Mouse (Mus musculus): ENCODE results near the gene Olfr221.

Olfr221 gene

GRCm38 (mm10) chr14:51997483-51997882 is 44.8 kb downstream of the Olfr221 start:
- DNase-seq, result no peak

GRCm38 (mm10) chr14:51996866-51997265 is 45.4 kb downstream of the Olfr221 start:
- no peak for DNase-seq

- DNase-seq, result no peak
Measured at GRCm38 (mm10) chr14:51996231-51996841, 45.9 kb downstream of the Olfr221 start.

GRCm38 (mm10) chr14:51995219-51995871 is 46.9 kb downstream of the Olfr221 start:
- no peak for DNase-seq

GRCm38 (mm10) chr14:51994453-51994852 is 47.8 kb downstream of the Olfr221 start:
- DNase-seq, result no peak

GRCm38 (mm10) chr14:51989461-51989970 is 52.7 kb downstream of the Olfr221 start:
- no peak for DNase-seq

- DNase-seq, result no peak
Measured at GRCm38 (mm10) chr14:51988731-51989130, 53.5 kb downstream of the Olfr221 start.

GRCm38 (mm10) chr14:51987177-51987576 is 55.1 kb downstream of the Olfr221 start:
- DNase-seq, result no peak

- no peak for DNase-seq
Measured at GRCm38 (mm10) chr14:51986153-51986505, 56.1 kb downstream of the Olfr221 start.

- peak; percentile 71 for DNase-seq
Measured at GRCm38 (mm10) chr14:51985301-51986152, 56.7 kb downstream of the Olfr221 start.

GRCm38 (mm10) chr14:51984247-51985231 is 57.7 kb downstream of the Olfr221 start, which contains the start of gene Arhgef40:
Arhgef40 (plus strand) TSS chr14:51984719.
- peak; percentile 74 for DNase-seq
